Mouse (Mus musculus): ENCODE results near the gene Ppa1.

DNA sequence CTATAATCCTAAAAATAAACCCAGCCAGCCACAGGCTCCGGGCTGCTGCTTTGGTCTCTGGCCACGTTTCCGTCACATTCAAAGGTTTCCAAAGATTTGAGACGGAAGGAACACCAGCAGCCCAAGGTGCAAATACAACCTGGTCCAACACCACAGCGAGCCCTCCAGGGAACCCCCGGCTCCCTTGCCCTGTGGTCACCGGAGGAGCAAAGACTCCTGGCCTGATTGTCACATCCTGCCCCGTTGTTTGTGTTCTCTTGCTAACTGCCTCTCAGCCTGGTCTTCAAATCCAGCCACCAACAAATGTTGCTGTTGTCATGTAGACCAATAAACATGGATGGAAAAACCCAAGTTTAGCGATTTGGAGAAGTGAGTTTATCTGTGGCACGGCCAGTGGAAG is 15.9 kb upstream of the Ppa1 start:
- TF ChIP-seq MAFK (IDR thresholded peaks at IDR 0.05; ENCODE audit: insufficient read depth, low read depth, low read length), result no peak
- TF ChIP-seq HCFC1 (IDR thresholded peaks at IDR 0.05; ENCODE audit: borderline replicate concordance, insufficient read depth, low read length), result no peak
- no peak for TF ChIP-seq ZC3H11A (IDR thresholded peaks at IDR 0.05; ENCODE audit: borderline replicate concordance, low read depth, low read length)
